Mouse (Mus musculus) lung, adult 2 months (tissue): ENCODE measurements around the gene Ptger1.

Experiments used
- CTCF ChIP-seq: fragments of 200-500 bp; IDR thresholded peaks from 2 replicates; pipeline ENCODE4 v1.5.1; 2011; ENCODE audit warnings: mild to moderate bottlenecking, low read length, control low read depth; ENCODE audit not compliant: insufficient read depth
- POLR2A ChIP-seq: fragments of 200-500 bp; IDR thresholded peaks from 2 replicates; pipeline ENCODE4 v1.6.1; 2011; ENCODE audit warnings: low read depth, mild to moderate bottlenecking, control low read depth, low read length, borderline replicate concordance; ENCODE audit errors: extremely low read depth

DNA sequence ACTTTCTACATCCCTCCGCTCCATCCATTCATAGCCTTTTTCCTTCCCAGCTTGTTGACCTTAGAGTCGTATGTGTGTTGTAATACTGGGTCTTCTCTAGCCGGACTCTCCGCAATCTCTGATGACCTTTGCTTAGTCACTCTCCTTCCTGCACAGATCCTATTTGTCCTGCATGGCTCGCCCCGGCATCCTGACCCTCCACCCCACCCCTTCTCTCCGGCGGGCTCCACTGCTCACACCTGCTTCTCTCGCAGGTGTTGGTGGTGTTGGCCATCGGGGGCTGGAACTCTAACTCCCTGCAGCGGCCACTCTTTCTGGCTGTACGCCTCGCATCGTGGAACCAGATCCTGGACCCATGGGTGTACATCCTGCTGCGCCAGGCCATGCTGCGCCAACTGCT lies 2.5 kb downstream of the Ptger1 start:
- TF ChIP-seq CTCF (no peak), POLR2A (no peak)
